Mouse (Mus musculus) forebrain, embryonic 11.5 days (tissue): ENCODE measurements around the gene Slx4. TPM values are rescaled to one million over a fixed set of nuclear protein-coding genes. Genes with fewer than 3 reads are reported as not detected.

Experiments
- ATAC-seq: fragments of 200-750 bp; cut with Nextera tagmentation; replicated peaks from 2 replicates; pipeline ENCODE4 v1.8.0; 2017; ENCODE audit warnings: moderate TSS enrichment; ENCODE audit not compliant: low FRiP score
- DNase-seq: peaks from one replicate; pipeline ENCODE4 v3.0.0-alpha.2; 2017; ENCODE audit warnings: low spot score
- H3K27ac ChIP-seq: fragments of 300-500 bp; sonication (generic); 2 replicates; pipeline ENCODE4 v1.5.1; 2014; ENCODE audit warnings: low read depth, low read length
- H3K27me3 ChIP-seq: fragments of 300-500 bp; sonication (generic); 2 replicates; pipeline ENCODE4 v1.6.1; 2014; ENCODE audit warnings: mild to moderate bottlenecking, low read length, mixed read lengths; ENCODE audit not compliant: control insufficient read depth, insufficient read depth
- H3K36me3 ChIP-seq: fragments of 300-500 bp; sonication (generic); 2 replicates; pipeline ENCODE4 v1.6.1; 2014; ENCODE audit warnings: mild to moderate bottlenecking, low read length, moderate library complexity, mixed read lengths; ENCODE audit not compliant: control insufficient read depth, insufficient read depth
- H3K4me1 ChIP-seq: fragments of 300-500 bp; sonication (generic); replicated peaks from 2 replicates; pipeline ENCODE4 v1.6.1; 2014; ENCODE audit warnings: low read length, mixed read lengths; ENCODE audit not compliant: control insufficient read depth, insufficient read depth
- H3K4me2 ChIP-seq: fragments of 300-500 bp; sonication (generic); 2 replicates; pipeline ENCODE4 v1.6.1; 2014; ENCODE audit warnings: low read depth, mild to moderate bottlenecking, low read length, moderate library complexity, mixed read lengths; ENCODE audit not compliant: severe bottlenecking
- H3K4me3 ChIP-seq: fragments of 300-500 bp; sonication (generic); 2 replicates; pipeline ENCODE4 v1.5.1; 2014; ENCODE audit warnings: low read depth, low read length
- H3K9ac ChIP-seq: fragments of 300-500 bp; sonication (generic); 2 replicates; pipeline ENCODE4 v1.6.1; 2014; ENCODE audit warnings: low read length
- H3K9me3 ChIP-seq: fragments of 300-500 bp; sonication (generic); 2 replicates; pipeline ENCODE4 v1.6.1; 2016; ENCODE audit warnings: low read length, mixed read lengths; ENCODE audit not compliant: control insufficient read depth
- WGBS: fragments of 180-500 bp; shearing (Covaris S2); extraction: QIAGEN DNeasy Blood & Tissue Kit; methylation state at CpG from one replicate; pipeline ENCODE4 v1.1.7; 2014; 5-methylcytosine and 5-hydroxymethylcytosine counted together
- polyA plus RNA-seq: library from polyadenylated mRNA; unstranded; fragments of >200 nt; fragmentation: Nextera tagmentation; extraction: Ambion mirVana; gene quantifications from 2 replicates; pipeline ENCODE4 v1.2.1, GENCODE M21; 2014

The Slx4 gene
- polyA plus RNA-seq, 1 experiment from 2014 or later = 32.0 TPM

DNA sequence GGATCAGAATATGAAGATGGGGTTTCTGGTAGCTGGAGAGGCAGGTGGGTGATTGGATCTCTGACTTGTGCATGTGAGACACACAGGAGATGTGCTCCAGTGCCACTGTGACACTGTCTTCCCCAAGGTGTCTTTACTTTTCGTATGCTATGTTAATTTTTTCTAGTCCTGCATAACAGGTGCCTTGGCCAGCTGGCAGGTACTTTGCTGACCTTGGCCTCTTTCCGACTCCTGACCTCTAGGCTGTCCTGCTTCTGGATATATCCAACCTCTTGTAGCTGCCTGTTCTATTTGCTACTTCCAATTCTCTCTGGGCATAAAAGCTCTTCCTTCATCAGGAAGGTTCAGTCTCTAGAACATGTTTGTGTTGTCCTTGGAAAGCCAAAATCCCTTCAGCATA lies 32.0 kb upstream of the Slx4 start:
- Histone ChIP-seq H3K36me3 (peaks cover 4% of the 10 kb centered on the region; the same call in 1 of the 2 replicates), H3K4me1 (no peaks in the 10 kb centered on the region), H3K4me2 (no peak overlapping the region), H3K9me3 (no peaks in the 10 kb centered on the region), H3K27ac (no peak overlapping the region), H3K27me3 (no peaks in the 10 kb centered on the region), H3K9ac (no peak overlapping the region), H3K4me3 (no peak overlapping the region)
- ATAC-seq (no peak), DNase-seq (no peak)
- 89% methylated on average over 2 of the region's 2 CpGs for WGBS

DNA sequence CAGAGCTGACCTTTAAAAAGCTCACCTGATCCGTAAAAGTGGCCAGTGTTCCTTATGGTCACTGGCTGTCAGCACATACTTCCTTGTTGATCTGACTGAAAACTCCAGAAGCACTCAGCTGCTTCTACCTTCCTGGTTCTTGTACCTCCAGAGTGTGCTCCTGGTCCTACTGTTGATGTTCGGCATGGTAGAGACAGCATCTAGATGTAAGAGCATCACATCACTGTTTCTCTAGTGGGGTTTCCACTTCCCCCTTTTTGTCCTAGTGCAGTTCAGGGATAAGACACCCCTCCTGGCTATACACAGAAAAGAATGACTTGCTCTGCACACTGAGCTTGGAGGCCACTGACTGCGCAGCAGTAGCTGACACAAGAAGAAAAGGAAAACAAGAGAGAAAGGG lies 30.9 kb upstream of the Slx4 start:
- WGBS = 86% methylated on average over 3 of the region's 3 CpGs
- Histone ChIP-seq H3K36me3 (peaks cover 2% of the 10 kb centered on the region; the same call in 1 of the 2 replicates), H3K27ac (no peak overlapping the region), H3K27me3 (no peaks in the 10 kb centered on the region), H3K9ac (no peak overlapping the region), H3K9me3 (no peaks in the 10 kb centered on the region), H3K4me3 (no peak overlapping the region), H3K4me2 (no peak overlapping the region), H3K4me1 (no peaks in the 10 kb centered on the region)
- ATAC-seq (no peak), DNase-seq (no peak)

DNA sequence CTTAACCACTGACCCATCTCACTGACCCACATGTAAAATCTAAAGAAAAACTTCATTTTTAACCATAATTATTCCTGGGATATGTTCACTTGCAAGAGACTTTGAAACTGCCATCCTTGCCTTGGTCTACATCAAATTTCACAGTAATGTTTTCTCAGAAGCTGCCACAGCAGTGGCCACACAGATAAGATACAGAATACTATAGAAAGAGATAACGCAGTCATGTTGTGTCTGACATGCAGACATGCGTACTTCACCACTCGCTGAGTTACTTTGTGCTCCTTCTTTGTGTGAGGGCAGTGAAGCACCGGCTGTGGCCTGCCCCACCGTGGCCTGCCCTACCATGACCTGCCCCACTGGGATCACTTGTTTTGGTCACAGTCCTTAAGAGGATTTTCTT lies 30.4 kb upstream of the Slx4 start:
- no peak overlapping the region for H3K27ac ChIP-seq
- H3K4me1 ChIP-seq = no peaks in the 10 kb centered on the region
- 57% methylated on average over 5 of the region's 5 CpGs for WGBS
- H3K27me3 ChIP-seq = no peaks in the 10 kb centered on the region
- H3K36me3 ChIP-seq = peaks cover 2% of the 10 kb centered on the region; the same call in 1 of the 2 replicates
- no peak overlapping the region for H3K4me3 ChIP-seq
- H3K9ac ChIP-seq = no peak overlapping the region
- DNase-seq = no peak
- no peak overlapping the region for H3K4me2 ChIP-seq
- H3K9me3 ChIP-seq = no peaks in the 10 kb centered on the region
- ATAC-seq = no peak

DNA sequence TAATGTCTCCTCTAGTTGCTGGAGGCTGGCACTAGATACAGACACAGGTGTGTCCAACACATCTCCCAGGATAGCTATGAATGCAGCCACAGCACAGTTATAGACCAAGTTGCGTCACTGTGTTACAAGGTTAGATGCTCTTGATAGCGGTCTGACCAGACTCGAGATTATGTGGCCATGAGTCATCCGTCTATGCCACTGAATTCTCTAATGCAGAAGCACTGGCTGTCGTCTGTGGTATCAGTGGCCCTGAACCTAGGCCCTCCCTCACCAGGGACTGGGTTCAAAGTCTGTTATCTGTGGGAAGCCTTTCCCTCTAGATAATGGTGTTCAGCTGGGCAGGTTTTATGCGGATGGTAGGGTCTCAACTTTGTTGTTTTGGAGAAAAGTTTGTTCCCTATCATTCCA lies 28.8 kb upstream of the Slx4 start:
- DNase-seq = no peak
- no peak for ATAC-seq
- Histone ChIP-seq H3K4me3 (no peak overlapping the region), H3K27ac (no peak overlapping the region), H3K9ac (no peak overlapping the region), H3K4me1 (no peaks in the 10 kb centered on the region), H3K9me3 (no peaks in the 10 kb centered on the region), H3K4me2 (no peak overlapping the region), H3K36me3 (peaks cover 2% of the 10 kb centered on the region; the same call in 1 of the 2 replicates), H3K27me3 (no peaks in the 10 kb centered on the region)
- WGBS = 92% methylated on average over 6 of the region's 6 CpGs

DNA sequence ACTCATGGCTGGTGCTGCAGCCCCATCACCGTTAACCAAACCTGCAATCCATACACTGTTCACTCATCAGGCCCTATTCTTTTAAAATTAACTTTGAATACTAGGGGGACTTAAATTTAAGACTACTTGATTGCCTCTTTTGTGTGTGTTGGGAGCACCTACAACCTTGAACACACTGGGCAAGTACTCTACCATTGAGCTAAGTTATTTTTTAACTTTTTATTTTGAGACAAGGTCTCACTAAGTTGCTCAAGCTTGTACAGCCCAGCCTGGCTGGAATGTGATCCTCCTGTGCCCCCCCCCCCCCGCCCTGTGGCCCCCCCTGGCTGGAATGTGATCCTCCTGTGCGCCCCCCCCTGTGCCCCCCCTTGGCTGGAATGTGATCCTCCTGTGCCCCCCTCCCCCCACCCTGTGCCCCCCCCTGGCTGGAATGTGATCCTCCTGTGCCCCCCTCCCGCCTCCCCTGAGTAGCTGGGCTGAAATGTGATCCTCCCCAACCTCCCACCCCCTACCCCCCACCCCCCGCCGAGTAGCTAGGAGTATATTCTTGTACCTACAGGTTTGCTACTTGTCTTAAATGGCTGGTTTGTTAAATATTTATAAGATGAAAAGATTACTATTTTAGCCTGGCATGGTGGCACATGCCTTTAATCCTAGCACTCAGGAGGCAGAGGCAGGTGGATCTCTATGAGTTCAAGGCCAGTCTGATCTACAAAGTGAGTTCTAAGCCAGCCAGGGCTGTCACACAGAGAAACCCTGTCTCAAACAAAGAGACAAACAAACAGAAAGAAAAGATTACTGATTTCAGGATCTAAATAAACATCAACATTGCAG lies 28.1 kb upstream of the Slx4 start:
- WGBS = 73% methylated on average over 6 of the region's 6 CpGs
- DNase-seq (no peak), ATAC-seq (no peak)

DNA sequence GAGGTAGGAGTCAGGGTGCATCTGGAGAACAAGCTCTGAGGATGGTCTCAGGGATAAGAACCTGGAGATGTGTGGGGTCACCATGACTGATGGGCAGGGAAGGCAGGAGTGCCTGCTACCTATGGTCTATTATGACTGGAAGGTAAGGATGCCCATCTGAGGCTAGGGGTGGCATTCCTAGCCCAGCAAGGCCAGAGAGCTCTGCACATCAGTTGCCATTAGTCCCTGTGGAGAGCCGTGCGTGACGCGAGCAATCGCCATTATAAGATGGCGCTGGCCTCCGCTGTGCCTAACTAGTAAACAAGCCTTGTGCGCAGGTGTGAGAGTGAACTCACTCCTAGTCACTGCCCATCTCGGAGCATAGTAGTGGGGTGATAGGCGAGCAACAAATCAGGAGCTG lies 26.9 kb upstream of the Slx4 start:
- H3K27ac ChIP-seq = no peak overlapping the region
- H3K36me3 ChIP-seq = no peaks in the 10 kb centered on the region
- H3K9ac ChIP-seq = no peak overlapping the region
- H3K4me2 ChIP-seq = no peak overlapping the region
- no peaks in the 10 kb centered on the region for H3K27me3 ChIP-seq
- no peaks in the 10 kb centered on the region for H3K9me3 ChIP-seq
- no peaks in the 10 kb centered on the region for H3K4me1 ChIP-seq
- H3K4me3 ChIP-seq = no peak overlapping the region
- ATAC-seq = no peak
- no peak for DNase-seq
- WGBS = 98% methylated on average over 10 of the region's 10 CpGs

More for the DNA sequence above, 28.1 kb upstream of the Slx4 start:
- Histone ChIP-seq H3K4me2 (no peak overlapping the region), H3K4me1 (no peaks in the 10 kb centered on the region), H3K9ac (no peak overlapping the region), H3K27ac (no peak overlapping the region), H3K4me3 (no peak overlapping the region), H3K9me3 (no peaks in the 10 kb centered on the region), H3K36me3 (no peaks in the 10 kb centered on the region), H3K27me3 (no peaks in the 10 kb centered on the region)

DNA sequence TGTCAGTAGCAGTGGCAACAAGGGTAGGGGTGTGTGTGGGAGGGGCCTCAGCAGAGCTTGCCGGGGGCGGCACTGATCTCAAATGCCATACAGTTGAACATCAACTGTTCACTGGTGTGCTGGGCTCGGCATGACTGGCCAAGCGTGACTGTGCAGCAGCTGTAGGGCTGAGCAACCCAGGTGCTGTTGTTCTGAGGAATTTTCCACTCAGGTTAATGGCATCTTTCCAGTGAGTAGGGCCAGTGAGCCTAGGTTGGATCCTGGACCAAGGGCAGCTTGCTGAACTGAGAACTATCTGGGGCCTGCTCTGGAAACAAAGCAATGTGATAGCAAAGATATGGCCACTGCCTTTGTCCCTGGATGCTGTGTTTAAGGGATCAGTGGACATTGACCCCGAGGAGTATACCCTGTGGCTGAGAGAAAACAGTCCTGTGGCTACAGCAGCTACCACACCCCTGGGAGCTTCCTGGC lies 25.8 kb upstream of the Slx4 start:
- H3K9ac ChIP-seq = no peak overlapping the region
- H3K4me3 ChIP-seq = no peak overlapping the region
- no peak overlapping the region for H3K27ac ChIP-seq
- no peak overlapping the region for H3K4me2 ChIP-seq
- DNase-seq (no peak), ATAC-seq (no peak)
- WGBS = 89% methylated on average over 5 of the region's 5 CpGs
- no peaks in the 10 kb centered on the region for H3K27me3 ChIP-seq
- H3K36me3 ChIP-seq = no peaks in the 10 kb centered on the region
- H3K9me3 ChIP-seq = no peaks in the 10 kb centered on the region
- no peaks in the 10 kb centered on the region for H3K4me1 ChIP-seq

DNA sequence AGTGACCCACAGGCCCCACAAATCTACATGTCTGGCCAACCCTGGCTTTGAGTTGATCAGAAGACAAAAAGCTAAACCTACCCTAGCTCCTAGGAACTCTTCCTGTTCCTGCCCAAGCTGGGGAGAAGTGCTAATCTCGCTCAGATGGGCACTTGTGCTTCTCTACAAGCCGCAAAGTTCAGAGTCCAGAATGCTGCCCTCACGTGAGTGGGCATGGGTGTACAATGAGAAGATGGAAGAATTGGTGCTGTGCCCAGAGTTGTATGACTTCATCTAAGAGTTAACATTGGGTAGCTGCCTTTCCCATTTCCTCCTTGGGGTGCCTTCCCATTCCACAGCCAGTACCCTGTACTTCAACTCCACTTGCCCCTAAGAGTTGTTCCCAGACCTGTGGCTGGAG lies 23.6 kb upstream of the Slx4 start:
- no peak overlapping the region for H3K9ac ChIP-seq
- no peaks in the 10 kb centered on the region for H3K4me1 ChIP-seq
- 81% methylated on average over 3 of the region's 3 CpGs for WGBS

DNA sequence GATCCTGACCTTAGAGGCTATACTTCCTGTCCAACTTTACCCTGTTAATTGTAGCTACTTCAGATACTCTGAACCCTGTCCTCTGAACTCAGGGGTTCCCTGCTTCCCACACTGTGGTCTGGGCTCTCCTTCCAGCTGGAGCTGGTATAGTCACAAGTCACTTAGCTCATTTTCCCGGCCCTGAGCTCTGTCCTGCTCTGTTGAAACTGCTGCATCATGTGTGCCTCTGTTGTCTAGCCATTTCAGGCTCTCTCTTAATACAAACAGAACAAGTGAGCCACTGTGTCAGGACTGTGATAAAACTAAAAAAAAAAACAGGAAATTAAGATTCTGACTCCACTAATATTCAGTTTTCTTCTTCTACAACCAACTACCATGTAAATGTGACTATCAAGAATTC lies 23.1 kb upstream of the Slx4 start:
- no peak overlapping the region for H3K4me3 ChIP-seq
- no peak overlapping the region for H3K4me2 ChIP-seq
- H3K27ac ChIP-seq = no peak overlapping the region
- H3K9me3 ChIP-seq = no peaks in the 10 kb centered on the region
- no peak overlapping the region for H3K9ac ChIP-seq
- no peaks in the 10 kb centered on the region for H3K36me3 ChIP-seq
- DNase-seq = no peak
- ATAC-seq = no peak
- no peaks in the 10 kb centered on the region for H3K27me3 ChIP-seq
- no peaks in the 10 kb centered on the region for H3K4me1 ChIP-seq
- 88% methylated on average over 1 of the region's 1 CpGs for WGBS

More for the DNA sequence above, 23.6 kb upstream of the Slx4 start:
- Histone ChIP-seq H3K36me3 (no peaks in the 10 kb centered on the region), H3K4me2 (no peak overlapping the region), H3K9me3 (no peaks in the 10 kb centered on the region), H3K4me3 (no peak overlapping the region), H3K27ac (no peak overlapping the region), H3K27me3 (no peaks in the 10 kb centered on the region)
- DNase-seq = no peak
- ATAC-seq = no peak
